Mouse (Mus musculus) myocyte (in vitro differentiated cells): ENCODE data around the gene Baz2b. TPM values are rescaled to one million over a fixed set of nuclear protein-coding genes. Genes with fewer than 3 reads are reported as not detected.

Experiments used
- H3K27me3 ChIP-seq: one replicate; pipeline ENCODE4 v1.6.1; 2011; ENCODE audit not compliant: control insufficient read depth, insufficient read depth, insufficient read length
- H3K36me3 ChIP-seq: one replicate; pipeline ENCODE4 v1.6.1; 2011; ENCODE audit not compliant: control insufficient read depth, insufficient read depth
- H3K4me2 ChIP-seq: one replicate; pipeline ENCODE4 v1.6.1; 2011; ENCODE audit warnings: low read depth, control low read depth
- H3K4me3 ChIP-seq: one replicate; pipeline ENCODE4 v1.5.1; 2011; ENCODE audit warnings: mild to moderate bottlenecking, control low read depth, moderate library complexity
- H3K79me2 ChIP-seq: one replicate; pipeline ENCODE4 v1.6.1; 2011; ENCODE audit not compliant: control insufficient read depth, insufficient read depth
- H3ac ChIP-seq: one replicate; pipeline ENCODE4 v1.6.1; 2011; ENCODE audit not compliant: control insufficient read depth, insufficient read length
- CEBPB ChIP-seq: IDR thresholded peaks from 2 replicates; pipeline ENCODE4 v1.6.1; 2011; ENCODE audit warnings: mild to moderate bottlenecking, moderate library complexity; ENCODE audit not compliant: poor library complexity, insufficient read depth, severe bottlenecking
- E2F4 ChIP-seq: IDR thresholded peaks from one replicate; pipeline ENCODE4 v1.6.1; 2011; ENCODE audit warnings: mild to moderate bottlenecking, control low read depth, moderate library complexity; ENCODE audit not compliant: insufficient read depth
- MAX ChIP-seq: IDR thresholded peaks from one replicate; pipeline ENCODE4 v1.6.1; 2011; ENCODE audit warnings: low read depth, mild to moderate bottlenecking, control low read depth
- MYOD1 ChIP-seq, 3 experiments: IDR thresholded peaks; one replicate each; pipeline ENCODE4 v1.6.1; 2011; ENCODE audit warnings: control low read depth in 2 of 3, low read depth in 2 of 3, mild to moderate bottlenecking in 2 of 3, moderate library complexity in 1 of 3; ENCODE audit not compliant: insufficient read length in 2 of 3, control insufficient read depth in 1 of 3
- MYOG ChIP-seq, 3 experiments: IDR thresholded peaks; one replicate each; pipeline ENCODE4 v1.6.1; 2011; ENCODE audit warnings: control low read depth in 2 of 3, low read depth in 2 of 3, mild to moderate bottlenecking in 2 of 3; ENCODE audit not compliant: insufficient read length in 2 of 3, control insufficient read depth in 1 of 3, insufficient read depth in 1 of 3
- POLR2A ChIP-seq: IDR thresholded peaks from one replicate; pipeline ENCODE4 v1.6.1; 2011; ENCODE audit warnings: low read depth, mild to moderate bottlenecking, control low read depth, moderate library complexity; ENCODE audit not compliant: insufficient read length
- POLR2AphosphoS2 ChIP-seq: IDR thresholded peaks from one replicate; pipeline ENCODE4 v1.6.1; 2011; ENCODE audit warnings: low read depth, control low read depth; ENCODE audit not compliant: insufficient read length
- REST ChIP-seq: IDR thresholded peaks from one replicate; pipeline ENCODE4 v1.6.1; 2011; ENCODE audit warnings: mild to moderate bottlenecking, control low read depth, moderate library complexity; ENCODE audit not compliant: insufficient read depth, insufficient read length
- SRF ChIP-seq: IDR thresholded peaks from one replicate; pipeline ENCODE4 v1.6.1; 2011; ENCODE audit warnings: low read depth; ENCODE audit not compliant: control insufficient read depth, insufficient read length
- TCF12 ChIP-seq: IDR thresholded peaks from one replicate; pipeline ENCODE4 v1.6.1; 2011; ENCODE audit warnings: mild to moderate bottlenecking, control low read depth; ENCODE audit not compliant: poor library complexity, insufficient read depth, severe bottlenecking
- TCF3 ChIP-seq: IDR thresholded peaks from one replicate; pipeline ENCODE4 v1.6.1; 2011; ENCODE audit warnings: low read depth, control low read depth; ENCODE audit not compliant: insufficient read length
- USF1 ChIP-seq: IDR thresholded peaks from one replicate; pipeline ENCODE4 v1.6.1; 2011; ENCODE audit warnings: low read depth, mild to moderate bottlenecking, control low read depth, moderate library complexity
- polyA plus RNA-seq: library from polyadenylated mRNA; unstranded; fragments of >200 nt; fragmentation: generic; extraction: Trizol; gene quantifications from one replicate; pipeline ENCODE4 v1.2.1, GENCODE M21; 2012; ENCODE audit warnings: missing spikeins

Gene Baz2b
- polyA plus RNA-seq, 1 experiment = 11.8 TPM

- no peaks in the 10 kb centered on the region for H3K27me3 ChIP-seq
- H3ac ChIP-seq = no peak overlapping the region
- no peak overlapping the region for H3K4me3 ChIP-seq
- H3K4me2 ChIP-seq = no peak overlapping the region
- H3K79me2 ChIP-seq = no peaks in the 10 kb centered on the region
- no peak for TF ChIP-seq TCF12
- no peak for TF ChIP-seq REST
- no peak for TF ChIP-seq SRF
- no peak for TF ChIP-seq MYOG (IDR thresholded peaks at IDR 0.05; ENCODE audit: control insufficient read depth in 1 of 3, insufficient read depth in 1 of 3, insufficient read length in 2 of 3, low read depth in 2 of 3)
- TF ChIP-seq USF1 = no peak
- TF ChIP-seq CEBPB = no peak
- TF ChIP-seq E2F4 = no peak
- no peak for TF ChIP-seq MAX
- no peak for TF ChIP-seq MYOD1 (IDR thresholded peaks at IDR 0.05; ENCODE audit: control insufficient read depth in 1 of 3, insufficient read length in 2 of 3, low read depth in 2 of 3)
- no peak for TF ChIP-seq TCF3
- TF ChIP-seq POLR2AphosphoS2 = no peak
- TF ChIP-seq POLR2A = no peak
- H3K36me3 ChIP-seq = no peaks in the 10 kb centered on the region
These were observed 164.7 kb downstream of the Baz2b start for GRCm38 (mm10) chr2:60044988-60045387.

GRCm38 (mm10) chr2:60044540-60044939 lies 165.1 kb downstream of the Baz2b start:
- Histone ChIP-seq H3K36me3 (no peaks in the 10 kb centered on the region), H3K4me2 (no peak overlapping the region), H3K79me2 (no peaks in the 10 kb centered on the region), H3K27me3 (no peaks in the 10 kb centered on the region), H3ac (no peak overlapping the region), H3K4me3 (no peak overlapping the region)
- no peak for TF ChIP-seq TCF12

GRCm38 (mm10) chr2:60042699-60043098 lies 166.9 kb downstream of the Baz2b start:
- Histone ChIP-seq H3K79me2 (no peaks in the 10 kb centered on the region), H3K4me3 (no peak overlapping the region), H3K36me3 (no peaks in the 10 kb centered on the region), H3ac (no peak overlapping the region), H3K4me2 (no peak overlapping the region), H3K27me3 (no peaks in the 10 kb centered on the region)
- TF ChIP-seq REST = no peak
- no peak for TF ChIP-seq SRF
- TF ChIP-seq TCF12 = no peak
- TF ChIP-seq POLR2A = no peak
- no peak for TF ChIP-seq TCF3
- TF ChIP-seq E2F4 = no peak
- TF ChIP-seq MAX = no peak

- Histone ChIP-seq H3K79me2 (no peaks in the 10 kb centered on the region), H3K4me3 (no peak overlapping the region), H3K4me2 (no peak overlapping the region), H3K27me3 (no peaks in the 10 kb centered on the region), H3K36me3 (no peaks in the 10 kb centered on the region), H3ac (no peak overlapping the region)
- TF ChIP-seq MYOG (IDR thresholded peaks at IDR 0.05; ENCODE audit: control insufficient read depth in 1 of 3, insufficient read depth in 1 of 3, insufficient read length in 2 of 3, low read depth in 2 of 3) (no peak), USF1 (no peak), CEBPB (no peak), MAX (no peak), REST (no peak), POLR2AphosphoS2 (no peak), E2F4 (no peak), TCF3 (no peak), MYOD1 (IDR thresholded peaks at IDR 0.05; ENCODE audit: control insufficient read depth in 1 of 3, insufficient read length in 2 of 3, low read depth in 2 of 3) (no peak), SRF (no peak), POLR2A (no peak), TCF12 (no peak)
These were observed 168.0 kb downstream of the Baz2b start for GRCm38 (mm10) chr2:60041485-60042274.

GRCm38 (mm10) chr2:60040162-60040561 lies 169.5 kb downstream of the Baz2b start:
- TF ChIP-seq E2F4 = no peak
- no peak for TF ChIP-seq REST
- TF ChIP-seq POLR2AphosphoS2 = no peak
- no peak for TF ChIP-seq TCF3
- TF ChIP-seq MYOG (IDR thresholded peaks at IDR 0.05; ENCODE audit: control insufficient read depth in 1 of 3, insufficient read depth in 1 of 3, insufficient read length in 2 of 3, low read depth in 2 of 3) = no peak
- TF ChIP-seq POLR2A = no peak
- TF ChIP-seq SRF = no peak
- TF ChIP-seq MAX = no peak
- no peak for TF ChIP-seq USF1
- no peak for TF ChIP-seq TCF12
- no peak for TF ChIP-seq CEBPB
- no peak for TF ChIP-seq MYOD1 (IDR thresholded peaks at IDR 0.05; ENCODE audit: control insufficient read depth in 1 of 3, insufficient read length in 2 of 3, low read depth in 2 of 3)
- no peaks in the 10 kb centered on the region for H3K36me3 ChIP-seq
- H3K79me2 ChIP-seq = no peaks in the 10 kb centered on the region
- H3K4me2 ChIP-seq = no peak overlapping the region
- no peak overlapping the region for H3ac ChIP-seq
- no peak overlapping the region for H3K4me3 ChIP-seq
- H3K27me3 ChIP-seq = no peaks in the 10 kb centered on the region
